Mouse (Mus musculus): ENCODE data around the gene Dctn2. TPM values are rescaled to one million over a fixed set of nuclear protein-coding genes. Genes with fewer than 3 reads are reported as not detected.

Gene Dctn2
- polyA plus RNA-seq, 1 experiment from 2014 or later, result 65.9 TPM

Other genes starting within 250 kb of the Dctn2 start
- gene Tsfm, start 235.5 kb upstream of the Dctn2 start, polyA plus RNA-seq (2015; fragmentation: Nextera tagmentation; extraction: Ambion mirVana), result 37.1 and 40.1 TPM in 2 replicates
- gene Mettl1, start 225.0 kb upstream of the Dctn2 start, polyA plus RNA-seq (2015; fragmentation: Nextera tagmentation; extraction: Ambion mirVana), result 13.4 and 13.5 TPM in 2 replicates
- 0.09 and 0.21 TPM in 2 replicates for gene Eef1akmt3, start 224.9 kb upstream of the Dctn2 start, polyA plus RNA-seq (2015; fragmentation: Nextera tagmentation; extraction: Ambion mirVana)
- 0.04 TPM in 1 of 2 replicates, not detected in the other for gene Cyp27b1, start 218.1 kb upstream of the Dctn2 start, polyA plus RNA-seq (2015; fragmentation: Nextera tagmentation; extraction: Ambion mirVana)
- gene March9, start 206.2 kb upstream of the Dctn2 start, polyA plus RNA-seq (2015; fragmentation: Nextera tagmentation; extraction: Ambion mirVana), result not detected in 2 replicates
- gene Cdk4, start 202.8 kb upstream of the Dctn2 start, polyA plus RNA-seq (2015; fragmentation: Nextera tagmentation; extraction: Ambion mirVana), result 293 and 317 TPM in 2 replicates
- gene Tspan31, start 196.1 kb upstream of the Dctn2 start, polyA plus RNA-seq (2015; fragmentation: Nextera tagmentation; extraction: Ambion mirVana), result 87.4 and 96.7 TPM in 2 replicates
- 0.71 and 1.2 TPM in 2 replicates for gene Agap2, start 191.1 kb upstream of the Dctn2 start, polyA plus RNA-seq (2015; fragmentation: Nextera tagmentation; extraction: Ambion mirVana)
- 58.9 and 65.6 TPM in 2 replicates for gene Os9, start 145.2 kb upstream of the Dctn2 start, polyA plus RNA-seq (2015; fragmentation: Nextera tagmentation; extraction: Ambion mirVana)
- 18.7 and 24.3 TPM in 2 replicates for gene B4galnt1, start 101.1 kb upstream of the Dctn2 start, polyA plus RNA-seq (2015; fragmentation: Nextera tagmentation; extraction: Ambion mirVana)
- 2.2 and 2.7 TPM in 2 replicates for gene Slc26a10, start 85.7 kb upstream of the Dctn2 start, polyA plus RNA-seq (2015; fragmentation: Nextera tagmentation; extraction: Ambion mirVana)
- 4.8 and 5.7 TPM in 2 replicates for gene Arhgef25, start 76.3 kb upstream of the Dctn2 start, polyA plus RNA-seq (2015; fragmentation: Nextera tagmentation; extraction: Ambion mirVana)
- gene Dtx3, start 70.6 kb upstream of the Dctn2 start, polyA plus RNA-seq (2015; fragmentation: Nextera tagmentation; extraction: Ambion mirVana), result 13.4 and 14.8 TPM in 2 replicates
- gene Pip4k2c, start 54.8 kb upstream of the Dctn2 start, polyA plus RNA-seq (2015; fragmentation: Nextera tagmentation; extraction: Ambion mirVana), result 39.1 and 40.1 TPM in 2 replicates
- 0.09 and 0.11 TPM in 2 replicates for gene Kif5a, start 3.0 kb upstream of the Dctn2 start, polyA plus RNA-seq (2015; fragmentation: Nextera tagmentation; extraction: Ambion mirVana)
- 5.7 and 6.5 TPM in 2 replicates for gene Mbd6, start 22.6 kb downstream of the Dctn2 start, polyA plus RNA-seq (2015; fragmentation: Nextera tagmentation; extraction: Ambion mirVana)
- 100 and 109 TPM in 2 replicates for gene Mars, start 45.4 kb downstream of the Dctn2 start, polyA plus RNA-seq (2015; fragmentation: Nextera tagmentation; extraction: Ambion mirVana)
- 12.2 and 13.2 TPM in 2 replicates for gene Arhgap9, start 55.6 kb downstream of the Dctn2 start, polyA plus RNA-seq (2015; fragmentation: Nextera tagmentation; extraction: Ambion mirVana)
- gene Gli1, start 75.6 kb downstream of the Dctn2 start, polyA plus RNA-seq (2015; fragmentation: Nextera tagmentation; extraction: Ambion mirVana), result 0.15 and 0.21 TPM in 2 replicates
- gene Inhbe, start 88.0 kb downstream of the Dctn2 start, polyA plus RNA-seq (2015; fragmentation: Nextera tagmentation; extraction: Ambion mirVana), result 0.78 and 0.99 TPM in 2 replicates
- 4.3 and 5.9 TPM in 2 replicates for gene Inhbc, start 104.1 kb downstream of the Dctn2 start, polyA plus RNA-seq (2015; fragmentation: Nextera tagmentation; extraction: Ambion mirVana)
- gene R3hdm2, start 114.0 kb downstream of the Dctn2 start, polyA plus RNA-seq (2015; fragmentation: Nextera tagmentation; extraction: Ambion mirVana), result 10.2 and 13.3 TPM in 2 replicates
- 0.59 and 0.65 TPM in 2 replicates for gene Stac3, start 235.3 kb downstream of the Dctn2 start, polyA plus RNA-seq (2015; fragmentation: Nextera tagmentation; extraction: Ambion mirVana)
- gene Ndufa4l2, start 248.6 kb downstream of the Dctn2 start, polyA plus RNA-seq (2015; fragmentation: Nextera tagmentation; extraction: Ambion mirVana), result 62.5 and 67.9 TPM in 2 replicates

Measured in liver, embryonic 16.5 days (tissue).